Mouse (Mus musculus): Measurements from ENCODE around the gene Apoc2. TPM values are rescaled to one million over a fixed set of nuclear protein-coding genes. Genes with fewer than 3 reads are reported as not detected.

Apoc2 gene
- polyA plus RNA-seq, 1 experiment from 2014 or later, result 463 TPM

GRCm38 (mm10) chr7:19701069-19701761 lies 23.5 kb upstream of the Apoc2 start:
- H3K4me2 ChIP-seq (ENCODE audit: low read depth, low read length), result peak overlapping the region; percentile 30; the same call in 1 of the 2 replicates
- H3K9me3 ChIP-seq (ENCODE audit: control insufficient read depth, low read length), result no peaks in the 10 kb centered on the region; the same call in 1 of the 2 replicates
- ATAC-seq, result peak; percentile 95
- no peaks in the 10 kb centered on the region for H3K27me3 ChIP-seq (replicated peaks; ENCODE audit: control insufficient read depth, insufficient read depth, low read length)
- peaks cover 8% of the 10 kb centered on the region; the same call in 1 of the 2 replicates for H3K36me3 ChIP-seq (ENCODE audit: control insufficient read depth, insufficient read depth, low read length)
- H3K9ac ChIP-seq (ENCODE audit: low read depth, low read length), result peak overlapping the region; percentile 59
- 30% methylated on average over 22 of the region's 22 CpGs for WGBS
- H3K4me3 ChIP-seq (ENCODE audit: low read length), result no peak overlapping the region
- peaks cover 38% of the 10 kb centered on the region for H3K4me1 ChIP-seq (ENCODE audit: control insufficient read depth, insufficient read depth, low read length)
- peak overlapping the region; percentile 83 for H3K27ac ChIP-seq (ENCODE audit: low read length)

DNA sequence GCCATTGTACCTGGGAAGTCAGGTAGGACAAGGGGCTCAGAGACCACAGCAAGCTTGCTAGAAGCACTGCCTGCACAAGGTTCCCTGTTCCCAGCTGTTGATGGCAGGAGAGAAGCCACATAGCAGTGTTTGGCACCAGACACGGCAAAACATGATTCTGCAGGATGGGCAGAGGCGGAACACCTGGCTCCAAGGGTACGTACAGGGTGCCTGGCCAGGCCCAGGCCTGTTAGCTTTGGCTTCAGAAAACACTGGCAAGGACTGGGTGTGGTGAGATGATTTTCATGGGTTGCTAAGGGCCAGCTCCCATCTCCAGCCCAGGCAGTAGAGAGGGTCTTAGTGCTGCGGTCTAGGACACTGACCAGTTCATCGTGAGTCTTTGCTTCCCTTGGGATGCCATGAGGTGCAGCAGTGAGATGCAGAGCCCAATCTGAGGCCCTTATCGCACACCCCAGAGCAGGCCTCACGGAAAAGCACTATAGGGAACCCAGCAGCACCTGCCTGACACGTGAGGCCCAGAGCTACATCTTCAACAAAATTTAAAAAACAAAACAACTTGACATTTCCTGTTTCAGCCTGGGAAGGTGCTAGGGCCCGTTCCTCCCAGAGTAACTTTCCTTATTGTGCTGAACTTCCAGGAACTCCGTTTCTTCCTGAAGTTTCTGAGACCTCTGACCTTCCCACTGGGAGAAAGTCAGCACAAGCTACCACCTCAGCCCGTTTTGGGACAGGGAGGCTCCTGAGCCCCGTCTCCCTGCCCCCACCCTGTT lies 22.7 kb upstream of the Apoc2 start:
- Histone ChIP-seq H3K4me2 (ENCODE audit: low read depth, low read length) (peak overlapping the region; percentile 30; the same call in 1 of the 2 replicates), H3K36me3 (ENCODE audit: control insufficient read depth, insufficient read depth, low read length) (peaks cover 8% of the 10 kb centered on the region; the same call in 1 of the 2 replicates), H3K4me3 (ENCODE audit: low read length) (no peak overlapping the region), H3K27me3 (replicated peaks; ENCODE audit: control insufficient read depth, insufficient read depth, low read length) (no peaks in the 10 kb centered on the region), H3K27ac (ENCODE audit: low read length) (peak overlapping the region; percentile 83), H3K9ac (ENCODE audit: low read depth, low read length) (peak overlapping the region; percentile 42; the same call in 1 of the 2 replicates), H3K4me1 (ENCODE audit: control insufficient read depth, insufficient read depth, low read length) (peaks cover 38% of the 10 kb centered on the region), H3K9me3 (ENCODE audit: control insufficient read depth, low read length) (no peaks in the 10 kb centered on the region; the same call in 1 of the 2 replicates)
- peak; percentile 57 for ATAC-seq
- 48% methylated on average over 12 of the region's 12 CpGs for WGBS

- H3K36me3 ChIP-seq (ENCODE audit: control insufficient read depth, insufficient read depth, low read length), result peaks cover 8% of the 10 kb centered on the region; the same call in 1 of the 2 replicates
- no peak overlapping the region for H3K4me3 ChIP-seq (ENCODE audit: low read length)
- H3K27me3 ChIP-seq (replicated peaks; ENCODE audit: control insufficient read depth, insufficient read depth, low read length), result no peaks in the 10 kb centered on the region
- no peak overlapping the region for H3K4me2 ChIP-seq (ENCODE audit: low read depth, low read length)
- WGBS, result 84% methylated on average over 4 of the region's 4 CpGs
- ATAC-seq, result no peak
- no peak overlapping the region for H3K9ac ChIP-seq (ENCODE audit: low read depth, low read length)
- H3K4me1 ChIP-seq (ENCODE audit: control insufficient read depth, insufficient read depth, low read length), result peaks cover 40% of the 10 kb centered on the region
- peak overlapping the region; percentile 83; the same call in 1 of the 2 replicates for H3K27ac ChIP-seq (ENCODE audit: low read length)
- no peaks in the 10 kb centered on the region; the same call in 1 of the 2 replicates for H3K9me3 ChIP-seq (ENCODE audit: control insufficient read depth, low read length)
Observed at GRCm38 (mm10) chr7:19699827-19700148, 22.0 kb upstream of the Apoc2 start.

DNA sequence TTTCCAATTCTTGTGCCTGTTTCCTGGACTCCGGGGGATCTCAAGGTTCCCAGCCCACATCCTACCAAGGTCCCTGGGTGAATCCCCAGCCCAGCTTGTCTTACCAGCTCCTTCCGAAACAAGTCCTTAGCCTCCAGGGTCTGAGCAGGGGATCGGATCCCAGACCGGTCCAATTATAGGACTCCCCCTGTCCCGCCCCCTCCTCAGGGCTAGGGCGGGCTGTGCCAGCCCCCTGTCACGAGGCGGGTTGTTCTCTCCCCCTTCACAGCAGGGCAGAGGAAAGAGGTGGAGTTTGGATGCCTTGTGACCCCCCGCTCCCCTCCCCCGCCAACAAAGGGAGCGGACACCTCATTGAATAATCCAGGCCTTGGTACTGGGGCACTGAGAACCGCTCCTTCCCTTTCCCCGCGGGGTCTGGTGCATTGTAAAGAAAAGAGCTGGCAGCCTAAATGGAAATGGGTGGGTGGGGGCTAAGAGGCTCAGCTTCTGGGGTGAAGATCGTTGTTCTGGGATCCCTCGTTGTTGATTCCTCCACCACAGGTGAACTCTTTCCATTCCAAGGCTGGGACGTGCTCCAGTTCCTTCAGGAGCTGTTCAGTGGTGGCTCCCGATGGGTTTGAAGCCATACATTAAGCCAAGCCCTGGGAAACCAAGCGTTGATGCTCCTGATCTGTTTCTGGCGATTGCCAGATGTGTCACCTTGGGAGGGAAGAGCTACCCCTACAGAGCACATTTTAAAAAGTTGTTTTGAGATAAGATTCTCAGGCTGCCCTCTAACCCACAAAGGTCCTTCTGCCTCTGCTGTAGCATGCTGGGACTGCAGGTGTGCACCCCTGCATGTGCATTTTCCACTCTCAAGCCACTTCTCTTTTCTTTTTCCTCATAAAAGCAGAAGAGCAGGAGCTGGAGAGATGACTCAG lies 21.4 kb upstream of the Apoc2 start, which contains the start of gene Apoe:
Gene Apoe (minus strand): TSS at position 282 of the 920 bp plus-strand sequence.
- Histone ChIP-seq H3K27me3 (replicated peaks; ENCODE audit: control insufficient read depth, insufficient read depth, low read length) (no peaks in the 10 kb centered on the region), H3K9me3 (ENCODE audit: control insufficient read depth, low read length) (no peaks in the 10 kb centered on the region; the same call in 1 of the 2 replicates), H3K27ac (ENCODE audit: low read length) (peak within 1 kb of the TSS; percentile 83; the same call in 1 of the 2 replicates), H3K4me2 (ENCODE audit: low read depth, low read length) (peak within 1 kb of the TSS; percentile 59), H3K36me3 (ENCODE audit: control insufficient read depth, insufficient read depth, low read length) (peaks cover 8% of the 10 kb centered on the region; the same call in 1 of the 2 replicates), H3K9ac (ENCODE audit: low read depth, low read length) (peak within 1 kb of the TSS; percentile 60), H3K4me3 (ENCODE audit: low read length) (peak within 1 kb of the TSS; percentile 37), H3K4me1 (ENCODE audit: control insufficient read depth, insufficient read depth, low read length) (peaks cover 45% of the 10 kb centered on the region)
- ATAC-seq, result no peak
- WGBS, result 5% methylated on average over 20 of the region's 20 CpGs

DNA sequence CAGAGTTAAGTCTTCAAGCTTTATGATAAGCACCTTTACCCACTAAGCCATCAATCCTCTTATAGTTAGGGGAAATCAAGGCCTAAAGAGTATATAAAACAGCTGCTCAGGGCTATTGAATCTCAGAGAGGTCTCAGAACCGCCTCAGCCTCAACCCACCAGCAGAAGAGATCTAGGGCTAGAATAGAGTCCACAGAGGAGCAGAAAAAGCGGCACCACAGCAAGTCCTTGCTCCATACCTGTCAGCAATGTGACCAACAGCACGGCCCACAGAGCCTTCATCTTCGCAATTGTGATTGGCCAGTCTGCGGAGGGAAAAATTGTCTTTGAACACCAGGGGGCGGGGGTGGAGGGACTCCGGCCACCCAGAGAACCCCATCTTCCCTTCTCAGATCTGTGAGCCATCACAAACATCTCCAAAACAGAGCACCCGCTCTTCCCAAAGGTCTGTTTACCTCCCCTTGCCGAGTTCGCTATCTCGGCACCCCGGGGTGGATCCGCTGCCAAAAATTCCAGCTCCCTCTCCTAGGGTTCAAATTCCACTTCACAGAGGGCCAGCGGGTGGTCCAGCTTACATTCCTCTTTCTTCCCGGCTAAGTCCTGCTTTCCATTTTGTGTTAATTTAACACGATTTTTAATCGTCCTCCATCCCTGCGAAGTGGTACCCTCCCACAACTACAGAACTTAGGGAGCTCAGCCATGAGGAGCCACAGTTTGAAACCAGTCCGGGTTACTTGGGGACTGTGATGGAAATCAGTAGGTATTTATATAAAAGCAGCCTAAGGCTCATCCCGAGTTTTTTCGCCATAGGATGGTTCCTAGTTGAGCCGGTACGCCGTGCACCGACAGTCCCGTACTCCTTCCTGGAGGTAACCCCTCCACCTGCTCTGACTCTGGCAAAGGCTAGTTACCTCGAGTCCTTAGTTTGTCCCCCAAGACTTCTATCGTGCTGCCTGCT lies 20.5 kb upstream of the Apoc2 start:
- Histone ChIP-seq H3K36me3 (ENCODE audit: control insufficient read depth, insufficient read depth, low read length) (peaks cover 8% of the 10 kb centered on the region; the same call in 1 of the 2 replicates), H3K9me3 (ENCODE audit: control insufficient read depth, low read length) (no peaks in the 10 kb centered on the region; the same call in 1 of the 2 replicates), H3K27me3 (replicated peaks; ENCODE audit: control insufficient read depth, insufficient read depth, low read length) (no peaks in the 10 kb centered on the region), H3K4me3 (ENCODE audit: low read length) (peak overlapping the region; percentile 37), H3K4me1 (ENCODE audit: control insufficient read depth, insufficient read depth, low read length) (peaks cover 54% of the 10 kb centered on the region), H3K27ac (ENCODE audit: low read length) (no peak overlapping the region), H3K9ac (ENCODE audit: low read depth, low read length) (peak overlapping the region; percentile 60), H3K4me2 (ENCODE audit: low read depth, low read length) (peak overlapping the region; percentile 59)
- ATAC-seq, result no peak
- WGBS, result 5% methylated on average over 28 of the region's 28 CpGs

DNA sequence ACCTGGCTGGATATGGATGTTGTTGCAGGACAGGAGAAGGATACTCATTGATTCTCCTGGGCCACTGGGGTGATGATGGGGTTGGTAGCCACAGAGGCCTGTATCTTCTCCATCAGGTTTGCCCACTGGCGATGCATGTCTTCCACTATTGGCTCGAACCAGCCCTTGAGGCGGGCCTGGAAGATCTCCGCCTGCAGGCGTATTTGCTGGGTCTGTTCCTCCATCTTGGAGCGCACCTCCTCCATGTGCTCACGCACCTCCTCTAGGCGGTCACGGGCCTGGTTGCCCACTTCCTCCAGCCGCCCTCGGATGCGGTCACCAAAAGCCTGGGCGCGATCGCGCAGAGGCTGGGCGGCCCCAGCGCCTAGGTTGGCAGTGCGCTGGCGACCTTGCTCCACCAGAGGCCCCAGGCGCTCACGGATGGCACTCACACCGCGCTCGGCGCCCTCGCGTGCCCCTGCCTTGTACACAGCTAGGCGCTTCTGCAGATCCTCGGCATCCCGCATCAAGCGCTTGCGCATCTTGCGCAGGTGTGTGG lies 18.7 kb upstream of the Apoc2 start:
- Histone ChIP-seq H3K27ac (ENCODE audit: low read length) (no peak overlapping the region), H3K9ac (ENCODE audit: low read depth, low read length) (no peak overlapping the region), H3K9me3 (ENCODE audit: control insufficient read depth, low read length) (no peaks in the 10 kb centered on the region; the same call in 1 of the 2 replicates), H3K4me1 (ENCODE audit: control insufficient read depth, insufficient read depth, low read length) (peaks cover 61% of the 10 kb centered on the region), H3K27me3 (replicated peaks; ENCODE audit: control insufficient read depth, insufficient read depth, low read length) (no peaks in the 10 kb centered on the region), H3K4me2 (ENCODE audit: low read depth, low read length) (no peak overlapping the region), H3K4me3 (ENCODE audit: low read length) (no peak overlapping the region), H3K36me3 (ENCODE audit: control insufficient read depth, insufficient read depth, low read length) (0 out of 2 replicates have a peak, but pooled peaks cover 6% of the 10 kb centered on the region)
- 93% methylated on average over 34 of the region's 34 CpGs for WGBS
- ATAC-seq, result no peak

DNA sequence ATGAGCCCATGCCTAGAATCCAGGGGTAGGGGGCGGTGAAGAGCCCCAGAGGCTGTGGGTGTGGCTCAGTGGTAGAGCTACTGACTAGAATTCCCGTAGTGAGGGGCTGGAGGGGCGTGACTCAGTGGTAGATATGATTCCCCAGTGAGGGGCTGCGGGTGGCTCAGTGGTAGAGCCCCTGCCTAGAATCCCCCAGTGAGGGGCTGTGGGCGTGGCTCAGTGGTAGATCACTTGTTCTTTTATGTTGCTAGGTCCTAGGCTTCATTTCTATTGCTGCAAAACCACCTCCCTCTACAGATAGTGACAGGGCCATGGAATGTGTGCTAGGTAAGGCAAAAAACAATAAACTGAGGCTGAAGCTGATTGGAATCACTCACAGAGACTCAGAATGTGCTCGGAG lies 18.1 kb upstream of the Apoc2 start:
- Histone ChIP-seq H3K9ac (ENCODE audit: low read depth, low read length) (no peak overlapping the region), H3K4me1 (ENCODE audit: control insufficient read depth, insufficient read depth, low read length) (peaks cover 58% of the 10 kb centered on the region)
- WGBS, result 79% methylated on average over 6 of the region's 6 CpGs

DNA sequence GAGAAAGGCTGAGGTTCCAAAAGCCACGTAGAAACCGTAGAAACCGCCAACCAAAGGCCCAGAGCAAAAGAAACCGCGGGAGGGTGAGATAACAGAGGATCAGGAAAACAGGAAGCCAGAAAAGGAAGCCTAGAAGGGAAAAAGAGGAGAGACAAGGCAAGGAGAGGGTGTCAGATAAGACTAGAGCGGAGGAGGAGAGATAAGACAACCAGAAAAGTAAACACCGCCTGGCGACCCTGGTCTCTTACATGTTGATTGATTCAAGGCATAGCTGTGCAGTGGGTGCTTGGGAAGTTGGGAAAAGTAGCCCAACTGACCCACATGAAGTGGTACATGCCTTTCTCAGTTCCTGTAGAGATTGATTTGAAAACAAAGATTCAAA lies 17.5 kb upstream of the Apoc2 start:
- Histone ChIP-seq H3K27ac (ENCODE audit: low read length) (peak overlapping the region; percentile 75), H3K9ac (ENCODE audit: low read depth, low read length) (peak overlapping the region; percentile 35; the same call in 1 of the 2 replicates), H3K27me3 (replicated peaks; ENCODE audit: control insufficient read depth, insufficient read depth, low read length) (no peaks in the 10 kb centered on the region), H3K4me1 (ENCODE audit: control insufficient read depth, insufficient read depth, low read length) (peaks cover 51% of the 10 kb centered on the region), H3K4me2 (ENCODE audit: low read depth, low read length) (no peak overlapping the region), H3K4me3 (ENCODE audit: low read length) (no peak overlapping the region), H3K9me3 (ENCODE audit: control insufficient read depth, low read length) (no peaks in the 10 kb centered on the region; the same call in 1 of the 2 replicates), H3K36me3 (ENCODE audit: control insufficient read depth, insufficient read depth, low read length) (0 out of 2 replicates have a peak, but pooled peaks cover 4% of the 10 kb centered on the region)
- ATAC-seq, result no peak
- 27% methylated on average over 8 of the region's 8 CpGs for WGBS

More for the DNA sequence above, 18.1 kb upstream of the Apoc2 start:
- Histone ChIP-seq H3K9me3 (ENCODE audit: control insufficient read depth, low read length) (no peaks in the 10 kb centered on the region; the same call in 1 of the 2 replicates), H3K27me3 (replicated peaks; ENCODE audit: control insufficient read depth, insufficient read depth, low read length) (no peaks in the 10 kb centered on the region), H3K36me3 (ENCODE audit: control insufficient read depth, insufficient read depth, low read length) (0 out of 2 replicates have a peak, but pooled peaks cover 4% of the 10 kb centered on the region), H3K4me3 (ENCODE audit: low read length) (no peak overlapping the region), H3K4me2 (ENCODE audit: low read depth, low read length) (no peak overlapping the region), H3K27ac (ENCODE audit: low read length) (no peak overlapping the region)
- ATAC-seq, result no peak
